Mouse (Mus musculus): Measurements from ENCODE around the gene Fam45a. TPM values are rescaled to one million over a fixed set of nuclear protein-coding genes. Genes with fewer than 3 reads are reported as not detected.

The Fam45a gene
- total and polyA plus RNA-seq, 2 experiments, result 6.4 to 23.9 TPM

- DNase-seq (ENCODE audit: extremely low read depth, low read depth, low spot score), result peak; percentile 88
- 0% methylated on average over 28 of the region's 28 CpGs for WGBS
- H3K27me3 ChIP-seq (ENCODE audit: control insufficient read depth, insufficient read depth, low read length), result no peaks in the 10 kb centered on the region
Measured at GRCm38 (mm10) chr19:60874064-60874694, 62.8 kb downstream of the Fam45a start, which contains the start of gene Prdx3. Prdx3 (minus strand) TSS chr19:60874556.

DNA sequence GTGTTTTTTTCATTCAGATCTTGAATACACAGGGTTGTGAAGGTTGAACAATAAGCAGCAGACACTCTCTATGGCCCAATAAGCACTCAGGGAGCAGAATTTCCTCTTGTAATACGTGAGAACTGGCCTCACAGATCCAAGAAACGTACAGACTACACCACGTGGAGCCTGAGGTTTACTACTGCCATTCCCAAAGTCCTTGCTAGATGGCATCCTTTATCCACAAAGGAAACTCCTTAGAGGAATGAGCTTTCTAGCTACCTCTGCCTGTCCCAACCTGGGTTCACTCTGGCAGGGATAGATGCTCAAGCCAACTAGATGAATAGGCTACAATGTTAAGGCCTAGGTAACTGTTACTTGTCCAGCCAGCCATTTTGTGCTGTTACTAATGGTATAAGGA is 71.7 kb downstream of the Fam45a start:
- no peak overlapping the region for H3K27ac ChIP-seq (replicated peaks; ENCODE audit: insufficient read depth, low read depth, low read length)
- no peaks in the 10 kb centered on the region for H3K36me3 ChIP-seq (ENCODE audit: control insufficient read depth, insufficient read depth, low read length)
- H3K4me3 ChIP-seq (ENCODE audit: insufficient read depth, low read depth, low read length), result no peak overlapping the region
- H3K4me1 ChIP-seq (ENCODE audit: control insufficient read depth, insufficient read depth, low read length), result no peaks in the 10 kb centered on the region; the same call in 1 of the 2 replicates
- no peaks in the 10 kb centered on the region for H3K27me3 ChIP-seq (ENCODE audit: control insufficient read depth, insufficient read depth, low read length)
- no peak overlapping the region for H3K9ac ChIP-seq (ENCODE audit: low read depth, low read length)
- DNase-seq (ENCODE audit: extremely low read depth, low read depth, low spot score), result peak; percentile 50
- no peak for TF ChIP-seq POLR2A (IDR thresholded peaks at IDR 0.05; ENCODE audit: extremely low read depth, insufficient read depth, low read length)
- TF ChIP-seq CTCF (IDR thresholded peaks at IDR 0.05; ENCODE audit: low read depth, low read length), result 0 out of 2 replicates have a peak, but pooled peaks have one; percentile 11
- 25% methylated on average over 3 of the region's 3 CpGs for WGBS
- H3K79me2 ChIP-seq (ENCODE audit: control insufficient read depth, insufficient read depth, low read length), result no peaks in the 10 kb centered on the region

More at GRCm38 (mm10) chr19:60874064-60874694, 62.8 kb downstream of the Fam45a start, which contains the start of gene Prdx3:
- TF ChIP-seq CTCF (IDR thresholded peaks at IDR 0.05; ENCODE audit: low read depth, low read length) (0 out of 2 replicates have a peak, but pooled peaks have one; percentile 10), POLR2A (IDR thresholded peaks at IDR 0.05; ENCODE audit: extremely low read depth, insufficient read depth, low read length) (peak; percentile 88)
- Histone ChIP-seq H3K9ac (ENCODE audit: low read depth, low read length) (peak within 1 kb of the TSS; percentile 75), H3K4me3 (ENCODE audit: insufficient read depth, low read depth, low read length) (peak within 1 kb of the TSS; percentile 73), H3K79me2 (ENCODE audit: control insufficient read depth, insufficient read depth, low read length) (no peaks in the 10 kb centered on the region), H3K27ac (replicated peaks; ENCODE audit: insufficient read depth, low read depth, low read length) (peak within 1 kb of the TSS; percentile 72), H3K4me1 (ENCODE audit: control insufficient read depth, insufficient read depth, low read length) (peaks cover 7% of the 10 kb centered on the region), H3K36me3 (ENCODE audit: control insufficient read depth, insufficient read depth, low read length) (peaks cover 28% of the 10 kb centered on the region)

Other genes with a start within 250 kb of the Fam45a start
- 28.1 and 38.2 TPM in 2 replicates for gene Cacul1, start 230.6 kb upstream of the Fam45a start, total RNA-seq (2014; rRNA removed)
- 12.1 and 12.2 TPM in 2 replicates for gene Cacul1, start 230.6 kb upstream of the Fam45a start, polyA plus RNA-seq (2012; rRNA removed)
- 0.09 and 0.27 TPM in 2 replicates for gene Nanos1, start 55.6 kb upstream of the Fam45a start, total RNA-seq (2014; rRNA removed)
- gene Nanos1, start 55.6 kb upstream of the Fam45a start, polyA plus RNA-seq (2012; rRNA removed), result 0.02 TPM in 1 of 2 replicates, not detected in the other
- 57.9 and 65.8 TPM in 2 replicates for gene Eif3a, start 20.9 kb upstream of the Fam45a start, total RNA-seq (2014; rRNA removed)
- gene Eif3a, start 20.9 kb upstream of the Fam45a start, polyA plus RNA-seq (2012; rRNA removed), result 16.5 and 17.7 TPM in 2 replicates
- 0.47 and 0.55 TPM in 2 replicates for gene Sfxn4, start 49.9 kb downstream of the Fam45a start, total RNA-seq (2014; rRNA removed)
- 0.11 TPM in 1 of 2 replicates, not detected in the other for gene Sfxn4, start 49.9 kb downstream of the Fam45a start, polyA plus RNA-seq (2012; rRNA removed)
- gene Prdx3, start 63.0 kb downstream of the Fam45a start, total RNA-seq (2014; rRNA removed), result 191 and 199 TPM in 2 replicates
- 157 and 170 TPM in 2 replicates for gene Prdx3, start 63.0 kb downstream of the Fam45a start, polyA plus RNA-seq (2012; rRNA removed)
- 2.2 and 3.0 TPM in 2 replicates for gene Grk5, start 78.2 kb downstream of the Fam45a start, total RNA-seq (2014; rRNA removed)
- gene Grk5, start 78.2 kb downstream of the Fam45a start, polyA plus RNA-seq (2012; rRNA removed), result 0.48 and 0.98 TPM in 2 replicates

Measured in liver, adult 2 months (tissue).